Mouse (Mus musculus) liver, embryonic 16.5 days (tissue): ENCODE results near the gene Abhd8. TPM values are rescaled to one million over a fixed set of nuclear protein-coding genes. Genes with fewer than 3 reads are reported as not detected.

ENCODE experiments used
- ATAC-seq: fragments of 200-750 bp; cut with Nextera tagmentation; 2 replicates; pipeline ENCODE4 v1.8.0; 2017; ENCODE audit warnings: low read depth, mild to moderate bottlenecking, moderate number of reproducible peaks, moderate library complexity
- H3K27ac ChIP-seq: fragments of 300-500 bp; sonication (generic); 2 replicates; pipeline ENCODE4 v1.5.1; 2014; ENCODE audit warnings: mild to moderate bottlenecking, low read length
- H3K27me3 ChIP-seq: fragments of 300-500 bp; sonication (generic); 2 replicates; pipeline ENCODE4 v1.6.1; 2014; ENCODE audit warnings: low read depth, low read length, mixed read lengths; ENCODE audit not compliant: control insufficient read depth, insufficient read depth
- H3K36me3 ChIP-seq: fragments of 300-500 bp; sonication (generic); 2 replicates; pipeline ENCODE4 v1.6.1; 2014; ENCODE audit warnings: mild to moderate bottlenecking; ENCODE audit not compliant: control insufficient read depth, insufficient read depth
- H3K4me1 ChIP-seq: fragments of 300-500 bp; sonication (generic); 2 replicates; pipeline ENCODE4 v1.6.1; 2014; ENCODE audit warnings: low read depth, low read length, mixed read lengths; ENCODE audit not compliant: control insufficient read depth
- H3K4me2 ChIP-seq: fragments of 300-500 bp; sonication (generic); 2 replicates; pipeline ENCODE4 v1.6.1; 2014; ENCODE audit warnings: low read depth, low read length, mixed read lengths
- H3K4me3 ChIP-seq: fragments of 300-500 bp; sonication (generic); 2 replicates; pipeline ENCODE4 v1.5.1; 2014; ENCODE audit warnings: low read depth, mild to moderate bottlenecking, low read length
- H3K9ac ChIP-seq: fragments of 300-500 bp; sonication (generic); 2 replicates; pipeline ENCODE4 v1.6.1; 2014; ENCODE audit warnings: low read depth, low read length
- H3K9me3 ChIP-seq: fragments of 300-500 bp; sonication (generic); replicated peaks from 2 replicates; pipeline ENCODE4 v1.6.1; 2016; ENCODE audit warnings: low read length; ENCODE audit not compliant: control insufficient read depth
- WGBS: fragments of 180-500 bp; shearing (Covaris S2); extraction: QIAGEN DNeasy Blood & Tissue Kit; methylation state at CpG from one replicate; pipeline ENCODE4 v1.1.7; 2014; ENCODE audit not compliant: insufficient replicate concordance; 5-methylcytosine and 5-hydroxymethylcytosine counted together
- polyA plus RNA-seq: library from polyadenylated mRNA; unstranded; fragments of >200 nt; fragmentation: Nextera tagmentation; extraction: Ambion mirVana; gene quantifications from 2 replicates; pipeline ENCODE4 v1.2.1, GENCODE M21; 2015

The Abhd8 gene
- polyA plus RNA-seq, 1 experiment from 2014 or later, result 5.0 TPM

- Histone ChIP-seq H3K27ac (no peak overlapping the region), H3K27me3 (no peaks in the 10 kb centered on the region), H3K4me2 (no peak overlapping the region), H3K9ac (no peak overlapping the region), H3K4me3 (no peak overlapping the region), H3K36me3 (peaks cover 3% of the 10 kb centered on the region), H3K4me1 (peaks cover 25% of the 10 kb centered on the region), H3K9me3 (no peaks in the 10 kb centered on the region)
- ATAC-seq, result no peak
- 85% methylated on average over 18 of the region's 18 CpGs for WGBS
Measured at GRCm38 (mm10) chr8:71474344-71474743, 10.9 kb upstream of the Abhd8 start.

- peaks cover 3% of the 10 kb centered on the region for H3K36me3 ChIP-seq
- no peak for ATAC-seq
- H3K4me1 ChIP-seq, result peaks cover 28% of the 10 kb centered on the region
- 84% methylated on average over 8 of the region's 8 CpGs for WGBS
- H3K27me3 ChIP-seq, result no peaks in the 10 kb centered on the region
- no peak overlapping the region for H3K27ac ChIP-seq
- H3K4me2 ChIP-seq, result no peak overlapping the region
- no peaks in the 10 kb centered on the region for H3K9me3 ChIP-seq
- H3K9ac ChIP-seq, result no peak overlapping the region
- no peak overlapping the region for H3K4me3 ChIP-seq
Measured at GRCm38 (mm10) chr8:71472601-71473386, 9.3 kb upstream of the Abhd8 start.

- H3K27ac ChIP-seq, result no peak overlapping the region
- WGBS, result 91% methylated on average over 17 of the region's 17 CpGs
- H3K9ac ChIP-seq, result no peak overlapping the region
- ATAC-seq, result no peak
- no peaks in the 10 kb centered on the region for H3K9me3 ChIP-seq
- no peak overlapping the region for H3K4me3 ChIP-seq
- H3K36me3 ChIP-seq, result peaks cover 3% of the 10 kb centered on the region
- H3K4me2 ChIP-seq, result no peak overlapping the region
- no peaks in the 10 kb centered on the region for H3K27me3 ChIP-seq
- H3K4me1 ChIP-seq, result peaks cover 24% of the 10 kb centered on the region
Measured at GRCm38 (mm10) chr8:71471861-71472260, 8.4 kb upstream of the Abhd8 start.

- Histone ChIP-seq H3K4me1 (peaks cover 22% of the 10 kb centered on the region), H3K9ac (no peak overlapping the region), H3K27ac (no peak overlapping the region), H3K4me3 (no peak overlapping the region), H3K27me3 (no peaks in the 10 kb centered on the region), H3K9me3 (no peaks in the 10 kb centered on the region), H3K4me2 (no peak overlapping the region), H3K36me3 (peaks cover 3% of the 10 kb centered on the region)
- WGBS, result 61% methylated on average over 5 of the region's 5 CpGs
- no peak for ATAC-seq
Measured at GRCm38 (mm10) chr8:71470913-71471255, 7.4 kb upstream of the Abhd8 start.

GRCm38 (mm10) chr8:71470146-71470912 lies 6.9 kb upstream of the Abhd8 start:
- peak overlapping the region; percentile 70 for H3K27ac ChIP-seq
- ATAC-seq, result no peak
- WGBS, result 83% methylated on average over 3 of the region's 3 CpGs
- H3K4me3 ChIP-seq, result peak overlapping the region; percentile 93
- peaks cover 3% of the 10 kb centered on the region for H3K36me3 ChIP-seq
- peaks cover 26% of the 10 kb centered on the region for H3K4me1 ChIP-seq
- no peaks in the 10 kb centered on the region for H3K27me3 ChIP-seq
- no peaks in the 10 kb centered on the region for H3K9me3 ChIP-seq
- H3K4me2 ChIP-seq, result peak overlapping the region; percentile 97
- H3K9ac ChIP-seq, result peak overlapping the region; percentile 91

DNA sequence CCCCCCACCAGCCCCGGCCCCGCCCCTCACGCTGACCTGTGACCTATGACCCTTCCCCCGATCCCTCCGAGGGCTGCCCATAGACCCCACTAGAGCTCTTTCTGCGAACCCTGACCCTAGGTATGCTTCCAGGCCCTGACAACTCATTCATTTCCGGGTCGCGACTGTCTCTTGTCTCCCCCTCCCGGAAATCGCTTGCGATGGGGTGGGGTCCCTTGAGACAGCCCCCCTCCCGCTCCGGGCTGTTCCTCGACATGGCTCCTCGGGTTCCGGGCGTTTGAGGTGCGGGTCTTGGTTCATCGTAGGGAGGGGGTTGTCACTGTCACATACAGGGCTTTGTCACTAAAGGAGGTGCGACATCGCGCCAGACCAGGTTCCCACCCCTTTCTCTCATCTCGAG lies 6.0 kb upstream of the Abhd8 start:
- Histone ChIP-seq H3K9me3 (no peaks in the 10 kb centered on the region), H3K9ac (peak overlapping the region; percentile 91), H3K4me2 (peak overlapping the region; percentile 97), H3K36me3 (peaks cover 3% of the 10 kb centered on the region), H3K27ac (peak overlapping the region; percentile 70), H3K4me1 (peaks cover 28% of the 10 kb centered on the region), H3K4me3 (peak overlapping the region; percentile 93), H3K27me3 (no peaks in the 10 kb centered on the region)
- WGBS, result under 1% methylated on average over 24 of the region's 24 CpGs
- ATAC-seq, result no peak

DNA sequence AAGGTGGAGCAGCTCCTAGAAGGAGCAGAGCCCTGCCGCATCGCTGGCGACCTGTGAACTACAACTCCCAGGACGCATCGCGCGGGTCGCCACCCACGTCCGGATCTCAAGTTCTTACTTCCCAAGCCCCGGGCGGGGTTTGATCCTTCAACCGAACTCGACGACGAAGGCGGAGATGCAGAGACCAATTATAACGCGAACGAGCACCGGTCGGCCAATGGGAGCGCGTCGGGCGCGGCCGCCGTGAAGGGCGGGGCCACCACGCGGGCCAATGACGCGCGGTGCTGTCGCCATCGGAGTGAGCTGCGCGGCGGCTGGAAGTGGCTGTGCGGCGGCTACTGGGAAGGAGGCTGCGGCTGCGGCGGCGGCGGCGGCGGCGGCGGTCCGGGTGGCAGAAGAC lies 5.5 kb upstream of the Abhd8 start, which contains the start of gene Dda1:
Gene Dda1, plus strand, starts transcription at position 284 of the 400 bp plus-strand sequence.
- peak within 1 kb of the TSS; percentile 91 for H3K9ac ChIP-seq
- H3K4me3 ChIP-seq, result peak within 1 kb of the TSS; percentile 93
- peaks cover 3% of the 10 kb centered on the region for H3K36me3 ChIP-seq
- H3K9me3 ChIP-seq, result no peaks in the 10 kb centered on the region
- peak within 1 kb of the TSS; percentile 97 for H3K4me2 ChIP-seq
- no peaks in the 10 kb centered on the region for H3K27me3 ChIP-seq
- H3K27ac ChIP-seq, result peak within 1 kb of the TSS; percentile 70
- WGBS, result 0% methylated on average over 50 of the region's 52 CpGs
- ATAC-seq, result peak; percentile 86
- peaks cover 33% of the 10 kb centered on the region for H3K4me1 ChIP-seq

DNA sequence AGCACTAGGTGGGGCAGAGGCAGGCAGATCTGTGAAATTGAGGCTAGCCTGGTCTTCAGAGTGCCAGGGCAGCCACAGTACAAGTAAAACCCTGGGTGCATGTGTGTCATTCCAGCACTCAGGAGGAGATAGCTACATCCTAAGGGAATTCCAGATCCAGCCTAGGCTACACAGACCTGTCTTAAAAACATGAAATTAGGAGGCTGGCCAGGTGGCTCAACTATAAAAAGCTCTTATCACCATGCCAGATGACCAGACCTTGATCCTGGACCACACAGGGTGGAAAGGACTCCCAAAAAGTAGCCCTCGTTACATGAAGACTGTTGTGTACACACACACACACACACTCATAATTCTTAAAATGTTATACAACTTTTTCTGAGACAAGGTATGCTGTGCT lies 4.5 kb upstream of the Abhd8 start:
- Histone ChIP-seq H3K9me3 (no peaks in the 10 kb centered on the region), H3K9ac (no peak overlapping the region), H3K4me1 (peaks cover 37% of the 10 kb centered on the region), H3K4me2 (no peak overlapping the region), H3K27me3 (no peaks in the 10 kb centered on the region), H3K36me3 (peaks cover 3% of the 10 kb centered on the region), H3K27ac (no peak overlapping the region), H3K4me3 (no peak overlapping the region)
- 70% methylated on average over 1 of the region's 1 CpGs for WGBS
- no peak for ATAC-seq

DNA sequence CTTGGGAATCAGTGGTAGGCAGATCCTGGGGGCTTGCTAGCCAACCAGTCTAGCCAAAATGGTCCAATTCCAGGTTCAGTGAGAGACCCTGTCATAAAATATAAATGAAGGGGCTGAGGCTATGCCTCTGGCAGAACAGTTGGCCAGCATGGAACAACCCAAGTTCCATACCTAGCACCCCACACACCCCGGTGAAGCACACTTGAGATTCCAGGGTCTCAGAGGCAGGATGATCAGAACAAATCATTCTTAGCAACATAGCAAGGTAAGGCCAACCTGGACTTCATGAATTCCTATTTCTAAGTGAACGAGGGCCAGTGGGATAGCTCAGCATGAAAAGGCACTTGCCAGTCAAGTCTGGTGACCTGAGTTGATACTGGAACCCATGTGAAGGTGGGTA lies 3.7 kb upstream of the Abhd8 start:
- H3K27ac ChIP-seq, result no peak overlapping the region
- H3K36me3 ChIP-seq, result peaks cover 3% of the 10 kb centered on the region
- 87% methylated on average over 2 of the region's 2 CpGs for WGBS
- H3K27me3 ChIP-seq, result no peaks in the 10 kb centered on the region
- no peak for ATAC-seq
- no peaks in the 10 kb centered on the region for H3K9me3 ChIP-seq
- peaks cover 43% of the 10 kb centered on the region for H3K4me1 ChIP-seq
- no peak overlapping the region for H3K4me3 ChIP-seq
- H3K4me2 ChIP-seq, result no peak overlapping the region
- no peak overlapping the region for H3K9ac ChIP-seq
